Comparison of ENCODE assay signal across 8 mouse cellular contexts in genomic region chr14:20661661-20662331, GRCm38 (mm10). TPM values are rescaled to one million over a fixed set of nuclear protein-coding genes. Genes with fewer than 3 reads are reported as not detected.
DNase-seq lines count a peak whose midpoint lies in the region; ATAC-seq lines count a peak whose summit lies in the region.

No protein-coding gene starts in this region.

- peaks cover 12% of the 10 kb centered on the region; the same call in 1 of the 2 replicates for H3K27me3 ChIP-seq in lung, embryonic 15.5 days
- H3K27me3 ChIP-seq in heart, embryonic 15.5 days = no peaks in the 10 kb centered on the region
- H3K27me3 ChIP-seq in limb, embryonic 12.5 days = peaks cover 22% of the 10 kb centered on the region
- peaks cover 31% of the 10 kb centered on the region for H3K27me3 ChIP-seq in neural tube, embryonic 13.5 days

- peak overlapping the region; percentile 62 for H3K4me3 ChIP-seq in lung, embryonic 15.5 days
- peak overlapping the region; percentile 71 for H3K4me3 ChIP-seq in heart, embryonic 15.5 days
- peak overlapping the region; percentile 67 for H3K4me3 ChIP-seq in limb, embryonic 12.5 days (replicated peaks)
- H3K4me3 ChIP-seq in neural tube, embryonic 13.5 days = peak overlapping the region; percentile 54

- peak overlapping the region; percentile 81 for H3K27ac ChIP-seq in lung, embryonic 15.5 days
- peak overlapping the region; percentile 94 for H3K27ac ChIP-seq in heart, embryonic 15.5 days
- H3K27ac ChIP-seq in limb, embryonic 12.5 days = peak overlapping the region; percentile 96
- peak overlapping the region; percentile 84 for H3K27ac ChIP-seq in neural tube, embryonic 13.5 days (replicated peaks)

- peak; percentile 36 for ATAC-seq in lung, embryonic 15.5 days (ENCODE audit: borderline replicate concordance, extremely low read depth, low FRiP score, low TSS enrichment)
- ATAC-seq in heart, embryonic 15.5 days (replicated peaks; ENCODE audit: insufficient number of reproducible peaks, insufficient read depth, low FRiP score, low read depth) = no peak
- ATAC-seq in limb, embryonic 12.5 days (ENCODE audit: insufficient number of reproducible peaks, insufficient read depth, low FRiP score, low TSS enrichment, low read depth) = peak; percentile 29; the same call in 1 of the 2 replicates
- peak; percentile 61 for ATAC-seq in neural tube, embryonic 13.5 days (ENCODE audit: low read depth)
- ATAC-seq in monocyte, adult 5-6 weeks (replicated peaks; ENCODE audit: insufficient number of reproducible peaks, low FRiP score, low TSS enrichment, poor library complexity, severe bottlenecking) = no peak

- peak overlapping the region; percentile 95 for H3K4me2 ChIP-seq in lung, embryonic 15.5 days
- peak overlapping the region; percentile 96 for H3K4me2 ChIP-seq in heart, embryonic 15.5 days
- peak overlapping the region; percentile 87 for H3K4me2 ChIP-seq in limb, embryonic 12.5 days
- H3K4me2 ChIP-seq in neural tube, embryonic 13.5 days = peak overlapping the region; percentile 74

- H3K9ac ChIP-seq in lung, embryonic 15.5 days = peak overlapping the region; percentile 61
- peak overlapping the region; percentile 83 for H3K9ac ChIP-seq in heart, embryonic 15.5 days
- peak overlapping the region; percentile 83 for H3K9ac ChIP-seq in limb, embryonic 12.5 days (replicated peaks)
- H3K9ac ChIP-seq in neural tube, embryonic 13.5 days = peak overlapping the region; percentile 77

- DNase-seq in lung, adult 18-20 months = no peak
- DNase-seq in cerebellum, adult 8-10 months = peak; percentile 34
- DNase-seq in ovary, postnatal 14 days (ENCODE audit: low spot score) = no peak

- H3K36me3 ChIP-seq in lung, embryonic 15.5 days = no peaks in the 10 kb centered on the region
- no peaks in the 10 kb centered on the region for H3K36me3 ChIP-seq in heart, embryonic 15.5 days
- H3K36me3 ChIP-seq in limb, embryonic 12.5 days = no peaks in the 10 kb centered on the region
- no peaks in the 10 kb centered on the region for H3K36me3 ChIP-seq in neural tube, embryonic 13.5 days

- H3K9me3 ChIP-seq in lung, embryonic 15.5 days = no peaks in the 10 kb centered on the region
- H3K9me3 ChIP-seq in heart, embryonic 15.5 days (replicated peaks) = no peaks in the 10 kb centered on the region
- H3K9me3 ChIP-seq in limb, embryonic 12.5 days = no peaks in the 10 kb centered on the region
- H3K9me3 ChIP-seq in neural tube, embryonic 13.5 days = no peaks in the 10 kb centered on the region

- 9% methylated on average over 19 of the region's 19 CpGs for WGBS in lung, embryonic 15.5 days
- 7% methylated on average over 18 of the region's 19 CpGs for WGBS in heart, embryonic 15.5 days
- 12% methylated on average over 19 of the region's 19 CpGs for WGBS in limb, embryonic 12.5 days
- 12% methylated on average over 19 of the region's 19 CpGs for WGBS in neural tube, embryonic 13.5 days

- H3K4me1 ChIP-seq in lung, embryonic 15.5 days = peaks cover 14% of the 10 kb centered on the region
- H3K4me1 ChIP-seq in heart, embryonic 15.5 days (replicated peaks) = peaks cover 42% of the 10 kb centered on the region
- H3K4me1 ChIP-seq in limb, embryonic 12.5 days (replicated peaks) = peaks cover 30% of the 10 kb centered on the region
- H3K4me1 ChIP-seq in neural tube, embryonic 13.5 days (replicated peaks) = peaks cover 18% of the 10 kb centered on the region

RNA-seq across cellular contexts. Expression of gene Myoz1, which starts 5.5 kb away (rescaled TPM):
- 0.37 and 0.82 TPM in 2 replicates for polyA plus RNA-seq in lung, embryonic 15.5 days (2015; fragmentation: Nextera tagmentation; extraction: Ambion mirVana)
- 10.2 and 11.6 TPM in 2 replicates for polyA plus RNA-seq in heart, embryonic 15.5 days (2015; fragmentation: Nextera tagmentation; extraction: Ambion mirVana)
- polyA plus RNA-seq in limb, embryonic 12.5 days (2016; fragmentation: Nextera tagmentation; extraction: Ambion mirVana) = 1.3 and 1.5 TPM in 2 replicates
- not detected in 2 replicates for polyA plus RNA-seq in neural tube, embryonic 13.5 days (2015; fragmentation: Nextera tagmentation; extraction: Ambion mirVana)
- total RNA-seq in monocyte, adult 5-6 weeks (2017) = 1.1 TPM in 1 of 3 replicates, not detected in the others

RNA-seq across cellular contexts. Expression of gene Synpo2l, which starts 6.4 kb away (rescaled TPM):
- 3.8 and 5.8 TPM in 2 replicates for polyA plus RNA-seq in lung, embryonic 15.5 days (2015; fragmentation: Nextera tagmentation; extraction: Ambion mirVana)
- 167 and 174 TPM in 2 replicates for polyA plus RNA-seq in heart, embryonic 15.5 days (2015; fragmentation: Nextera tagmentation; extraction: Ambion mirVana)
- 11.7 and 14.2 TPM in 2 replicates for polyA plus RNA-seq in limb, embryonic 12.5 days (2016; fragmentation: Nextera tagmentation; extraction: Ambion mirVana)
- 1.1 and 2.8 TPM in 2 replicates for polyA plus RNA-seq in neural tube, embryonic 13.5 days (2015; fragmentation: Nextera tagmentation; extraction: Ambion mirVana)
- not detected in 3 replicates for total RNA-seq in monocyte, adult 5-6 weeks (2017)

RNA-seq across cellular contexts. Expression of gene Sec24c, which starts 12.3 kb away (rescaled TPM):
- polyA plus RNA-seq in lung, embryonic 15.5 days (2015; fragmentation: Nextera tagmentation; extraction: Ambion mirVana) = 88.2 and 92.8 TPM in 2 replicates
- polyA plus RNA-seq in heart, embryonic 15.5 days (2015; fragmentation: Nextera tagmentation; extraction: Ambion mirVana) = 57.3 and 82.4 TPM in 2 replicates
- polyA plus RNA-seq in limb, embryonic 12.5 days (2016; fragmentation: Nextera tagmentation; extraction: Ambion mirVana) = 77.2 and 91.2 TPM in 2 replicates
- 89.6 and 94.6 TPM in 2 replicates for polyA plus RNA-seq in neural tube, embryonic 13.5 days (2015; fragmentation: Nextera tagmentation; extraction: Ambion mirVana)
- 156 to 200 TPM (median 191 TPM) in 3 replicates for total RNA-seq in monocyte, adult 5-6 weeks (2017)

RNA-seq across cellular contexts. Expression of gene Usp54, which starts 20.9 kb away (rescaled TPM):
- 7.0 and 7.6 TPM in 2 replicates for polyA plus RNA-seq in lung, embryonic 15.5 days (2015; fragmentation: Nextera tagmentation; extraction: Ambion mirVana)
- 4.0 and 4.8 TPM in 2 replicates for polyA plus RNA-seq in heart, embryonic 15.5 days (2015; fragmentation: Nextera tagmentation; extraction: Ambion mirVana)
- polyA plus RNA-seq in limb, embryonic 12.5 days (2016; fragmentation: Nextera tagmentation; extraction: Ambion mirVana) = 11.4 and 13.7 TPM in 2 replicates
- 9.3 and 10.3 TPM in 2 replicates for polyA plus RNA-seq in neural tube, embryonic 13.5 days (2015; fragmentation: Nextera tagmentation; extraction: Ambion mirVana)
- 0.57 to 5.1 TPM (median 2.0 TPM) in 3 replicates for total RNA-seq in monocyte, adult 5-6 weeks (2017)

RNA-seq across cellular contexts. Expression of gene Fut11, which starts 33.0 kb away (rescaled TPM):
- 33.6 and 34.0 TPM in 2 replicates for polyA plus RNA-seq in lung, embryonic 15.5 days (2015; fragmentation: Nextera tagmentation; extraction: Ambion mirVana)
- 19.0 and 23.9 TPM in 2 replicates for polyA plus RNA-seq in heart, embryonic 15.5 days (2015; fragmentation: Nextera tagmentation; extraction: Ambion mirVana)
- 24.9 and 27.2 TPM in 2 replicates for polyA plus RNA-seq in limb, embryonic 12.5 days (2016; fragmentation: Nextera tagmentation; extraction: Ambion mirVana)
- polyA plus RNA-seq in neural tube, embryonic 13.5 days (2015; fragmentation: Nextera tagmentation; extraction: Ambion mirVana) = 28.3 and 29.1 TPM in 2 replicates
- total RNA-seq in monocyte, adult 5-6 weeks (2017) = 5.0 to 9.7 TPM (median 8.2 TPM) in 3 replicates

Comparison
In these comparisons a context has a peak if more than half of its experiments do, and no peak if none do; other contexts are left out.
1. ATAC-seq: peak in lung, embryonic 15.5 days (single experiment), limb, embryonic 12.5 days (single experiment) and neural tube, embryonic 13.5 days (single experiment); none in heart, embryonic 15.5 days (single experiment) and monocyte, adult 5-6 weeks (single experiment).
2. RNA of gene Synpo2l, which starts 6.4 kb away (polyA plus RNA-seq): 167 to 174 TPM in heart, embryonic 15.5 days; 11.7 to 14.2 TPM in limb, embryonic 12.5 days, 3.8 to 5.8 TPM in lung, embryonic 15.5 days and 1.1 to 2.8 TPM in neural tube, embryonic 13.5 days; every median in the first group is over 10 times any median in the second.
3. Peak in every context shown above with its lines, with median percentiles within 50 percentile points of each other: H3K27ac ChIP-seq, H3K4me2 ChIP-seq, H3K4me3 ChIP-seq and H3K9ac ChIP-seq.